Mouse (Mus musculus) bone marrow, adult 2 months (tissue): ENCODE measurements at regions not wholly inside any gene's neighbourhood (a gene's known extent, or its start where the extent isn't known, plus 50 kb on each side); places are given as distances from the start of the nearest gene placed in this dataset.

Experiments used
- H3K27ac ChIP-seq: fragments of 200-500 bp; 2 replicates; pipeline ENCODE4 v1.5.1; 2012; ENCODE audit warnings: low read depth, mild to moderate bottlenecking, control low read depth, inconsistent platforms, low read length; ENCODE audit not compliant: control insufficient read depth, poor library complexity, insufficient read depth
- H3K4me1 ChIP-seq: fragments of 200-500 bp; 2 replicates; pipeline ENCODE4 v1.6.1; 2011; ENCODE audit warnings: low read length; ENCODE audit not compliant: control insufficient read depth, insufficient read depth
- H3K4me3 ChIP-seq: fragments of 200-500 bp; replicated peaks from 2 replicates; pipeline ENCODE3; 2011; ENCODE audit warnings: mild to moderate bottlenecking, low read depth, low read length, control low read depth; ENCODE audit not compliant: control insufficient read depth
- CTCF ChIP-seq: fragments of 200-500 bp; IDR thresholded peaks from 2 replicates; pipeline ENCODE4 v1.5.1; 2011; ENCODE audit warnings: low read length, control low read depth; ENCODE audit not compliant: control insufficient read depth, insufficient read depth
- POLR2A ChIP-seq: fragments of 200-500 bp; IDR thresholded peaks from 2 replicates; pipeline ENCODE4 v1.6.1; 2011; ENCODE audit warnings: low read depth, mild to moderate bottlenecking, control low read depth, low read length, borderline replicate concordance; ENCODE audit not compliant: control insufficient read depth
- WGBS: fragments of 180-500 bp; shearing (Covaris S2); methylation state at CpG from one replicate; pipeline ENCODE4 v1.1.7; 2018; 5-methylcytosine and 5-hydroxymethylcytosine counted together

DNA sequence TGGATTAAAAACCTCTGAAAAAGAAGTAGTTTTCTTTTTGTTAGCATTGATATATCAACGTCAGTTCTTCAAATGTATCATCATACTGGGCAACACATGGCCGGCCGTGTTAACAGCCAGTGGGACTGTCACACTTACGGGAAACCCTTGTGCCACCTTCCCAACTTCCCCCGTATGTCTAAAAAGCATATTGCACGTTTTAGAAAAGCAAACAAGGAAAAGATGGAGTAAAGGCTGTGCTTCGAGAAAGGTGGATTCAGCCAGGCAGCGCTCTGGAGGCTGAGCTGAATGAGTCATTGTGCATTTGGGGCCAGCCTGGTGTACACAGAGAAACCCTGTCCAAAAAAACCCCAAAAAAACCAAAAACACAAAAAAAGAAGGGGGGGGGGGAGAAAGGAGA, 193.4 kb downstream of the 3100002H09Rik start:
- WGBS = 77% methylated on average over 8 of the region's 8 CpGs
- Histone ChIP-seq H3K27ac (no peak overlapping the region), H3K4me1 (no peaks in the 10 kb centered on the region), H3K4me3 (no peak overlapping the region)
- no peak for TF ChIP-seq POLR2A
- no peak for TF ChIP-seq CTCF

DNA sequence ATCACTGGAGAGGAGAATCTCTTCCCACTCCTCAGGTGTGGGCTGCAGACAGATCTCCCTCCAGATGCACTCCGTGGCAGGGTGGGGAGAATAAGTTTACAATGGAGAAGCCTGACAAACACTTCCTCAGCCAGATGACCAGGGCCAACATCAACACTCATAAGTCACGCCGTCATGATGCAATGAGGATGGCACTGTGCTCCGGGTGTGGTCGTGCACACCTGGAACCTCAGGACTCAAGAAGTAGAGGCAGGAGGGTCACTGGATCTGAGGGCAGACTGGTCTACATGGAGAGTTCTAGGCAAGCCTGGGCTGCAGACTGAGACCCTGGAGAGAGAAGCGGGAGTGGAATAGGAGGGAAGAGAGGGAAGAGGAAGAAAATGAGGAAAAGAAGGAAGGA, 194.3 kb downstream of the 3100002H09Rik start:
- TF ChIP-seq POLR2A (no peak), CTCF (no peak)
- H3K27ac ChIP-seq = no peak overlapping the region
- no peak overlapping the region for H3K4me3 ChIP-seq
- 75% methylated on average over 6 of the region's 6 CpGs for WGBS
- H3K4me1 ChIP-seq = no peaks in the 10 kb centered on the region

DNA sequence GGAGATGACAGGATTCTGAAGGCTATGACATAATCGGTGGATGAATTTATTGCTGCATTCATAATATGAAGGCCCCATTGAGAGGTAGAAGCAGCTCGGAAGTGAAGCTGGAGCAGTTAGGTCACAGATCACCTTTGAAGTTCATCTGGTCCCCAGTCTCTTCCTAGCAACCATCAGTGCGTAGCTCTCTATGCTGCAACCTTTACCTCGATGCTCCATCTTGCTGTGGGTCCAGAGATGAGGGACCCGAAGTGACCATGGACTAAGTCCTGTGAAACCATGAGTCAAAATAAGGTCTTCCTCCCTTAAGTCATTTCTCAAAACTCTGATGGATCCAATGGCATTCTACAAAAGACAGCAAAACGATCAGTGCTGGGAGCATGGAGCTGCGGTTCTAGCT, 196.2 kb downstream of the 3100002H09Rik start:
- 79% methylated on average over 7 of the region's 7 CpGs for WGBS
- no peaks in the 10 kb centered on the region for H3K4me1 ChIP-seq
- no peak overlapping the region for H3K27ac ChIP-seq
- H3K4me3 ChIP-seq = no peak overlapping the region
- no peak for TF ChIP-seq CTCF

DNA sequence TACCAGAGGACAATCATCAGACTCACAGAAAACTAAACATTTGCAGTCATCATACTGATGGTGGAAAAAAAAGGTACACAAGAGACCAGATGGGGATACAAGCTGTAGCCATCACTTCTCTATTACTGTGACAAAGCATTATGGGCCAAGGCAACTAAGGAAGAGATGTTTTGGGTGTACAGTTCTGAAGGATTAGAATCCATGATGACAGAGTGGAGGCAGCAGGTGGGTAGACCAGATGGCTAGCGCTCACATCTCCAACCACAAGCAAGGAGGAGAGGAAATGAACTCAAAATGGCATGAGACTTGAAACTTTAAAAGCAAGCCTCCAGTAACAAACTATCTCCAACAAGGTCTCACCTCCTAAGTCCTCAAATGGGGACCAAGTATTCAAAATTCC, 201.3 kb downstream of the 3100002H09Rik start:
- Histone ChIP-seq H3K27ac (no peak overlapping the region), H3K4me3 (no peak overlapping the region), H3K4me1 (no peaks in the 10 kb centered on the region)
- WGBS = 79% methylated on average over 1 of the region's 1 CpGs
- TF ChIP-seq CTCF = no peak
- no peak for TF ChIP-seq POLR2A

DNA sequence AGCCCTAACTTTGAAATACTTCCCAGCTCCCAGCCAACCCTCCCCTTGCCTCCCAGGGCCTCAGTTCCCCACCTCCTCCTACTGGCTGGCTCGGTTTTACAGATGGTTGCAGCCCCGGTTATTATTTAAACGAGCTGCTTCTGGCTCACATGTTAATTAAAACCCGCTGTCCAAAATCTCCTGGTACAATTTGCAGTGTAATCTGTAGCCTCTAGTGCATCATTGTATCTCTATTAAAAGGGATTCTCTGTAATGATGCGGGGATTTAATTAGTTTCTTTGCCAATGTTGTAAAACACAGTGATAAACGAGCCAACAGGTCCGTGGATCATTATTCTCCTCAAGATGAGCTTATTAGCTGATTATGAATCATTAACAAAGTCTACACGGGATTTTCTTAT, 208.5 kb downstream of the 3100002H09Rik start:
- H3K4me1 ChIP-seq = no peaks in the 10 kb centered on the region
- H3K4me3 ChIP-seq = no peak overlapping the region
- no peak for TF ChIP-seq CTCF
- no peak for TF ChIP-seq POLR2A
- WGBS = 72% methylated on average over 8 of the region's 8 CpGs
- no peak overlapping the region for H3K27ac ChIP-seq

DNA sequence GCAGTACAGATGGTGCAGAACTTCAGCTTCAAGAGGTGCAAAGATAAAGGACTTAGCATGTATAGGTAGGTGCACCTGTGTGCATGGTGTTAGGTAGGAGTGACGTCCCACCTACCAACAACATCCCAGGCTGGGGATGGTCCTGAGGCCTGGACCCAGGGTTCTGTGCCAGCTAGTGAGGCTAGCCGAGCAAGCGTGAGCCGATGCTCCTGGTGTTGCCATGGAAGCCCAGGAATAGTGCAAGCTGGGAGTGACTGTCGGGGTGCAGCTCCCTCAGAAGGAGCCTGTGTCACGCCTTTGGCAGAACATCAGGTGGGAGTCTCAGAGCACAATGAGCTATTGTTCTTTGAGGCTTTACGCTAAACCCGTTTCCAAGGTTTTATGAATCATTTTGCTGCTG, 209.9 kb downstream of the 3100002H09Rik start:
- Histone ChIP-seq H3K4me3 (no peak overlapping the region), H3K27ac (no peak overlapping the region), H3K4me1 (no peaks in the 10 kb centered on the region)
- TF ChIP-seq CTCF (no peak), POLR2A (no peak)
- 81% methylated on average over 8 of the region's 8 CpGs for WGBS

DNA sequence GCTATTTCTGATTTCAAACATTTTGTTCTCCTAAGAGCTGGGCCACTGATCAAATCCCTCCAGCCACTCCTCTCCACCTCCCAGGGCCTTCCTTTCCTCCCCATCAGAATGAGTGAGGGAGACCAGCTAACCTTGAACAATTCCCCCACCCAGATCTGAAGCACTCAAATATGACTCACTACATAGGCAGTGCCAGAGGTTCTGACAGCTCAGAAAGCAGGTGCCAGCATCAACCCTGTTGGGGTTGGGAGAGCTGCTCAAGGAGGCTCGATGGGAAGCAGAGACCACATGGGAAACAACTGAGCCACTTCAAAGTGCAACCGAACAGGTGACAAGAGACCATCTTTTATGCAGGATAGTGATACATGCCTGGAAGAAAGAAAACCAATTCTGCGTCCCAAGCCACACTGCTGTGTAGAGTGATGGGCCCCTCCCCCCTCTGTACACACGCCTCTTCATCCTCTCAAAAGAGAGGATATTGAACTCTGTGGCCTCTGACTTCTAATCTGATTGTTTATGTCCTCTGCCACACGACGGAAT, 210.4 kb downstream of the 3100002H09Rik start:
- WGBS = 75% methylated on average over 6 of the region's 6 CpGs
- TF ChIP-seq CTCF = no peak
- no peak for TF ChIP-seq POLR2A

DNA sequence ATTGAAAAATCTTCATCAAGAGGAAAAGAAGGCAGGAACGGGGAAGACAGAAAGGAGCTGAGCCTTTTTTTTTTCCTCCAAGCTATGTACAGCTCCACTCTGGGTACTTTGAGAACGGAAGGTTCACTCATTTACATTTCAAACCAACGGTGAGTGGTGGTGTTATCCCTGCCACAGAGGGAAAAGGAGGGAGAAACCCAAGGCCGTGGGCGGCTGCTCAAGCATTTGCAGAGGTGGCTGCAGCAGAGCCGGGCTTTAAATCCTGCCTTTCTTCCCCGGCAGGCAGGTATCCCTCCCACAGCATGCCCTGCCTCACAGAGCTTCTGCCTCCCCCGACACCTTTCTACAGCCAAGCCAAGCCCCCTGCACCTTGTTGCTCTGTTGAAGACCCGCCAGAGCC, 212.2 kb downstream of the 3100002H09Rik start:
- Histone ChIP-seq H3K4me1 (no peaks in the 10 kb centered on the region), H3K4me3 (no peak overlapping the region), H3K27ac (no peak overlapping the region)
- TF ChIP-seq CTCF = no peak
- TF ChIP-seq POLR2A = no peak
- 21% methylated on average over 9 of the region's 9 CpGs for WGBS

More for the DNA sequence above, 210.4 kb downstream of the 3100002H09Rik start:
- H3K27ac ChIP-seq = no peak overlapping the region
- H3K4me3 ChIP-seq = no peak overlapping the region
- no peaks in the 10 kb centered on the region for H3K4me1 ChIP-seq
